Mouse (Mus musculus) ES-E14 (cell line): Measurements from ENCODE around the gene Hist1h2aa. TPM values are rescaled to one million over a fixed set of nuclear protein-coding genes. Genes with fewer than 3 reads are reported as not detected.

ENCODE experiments used
- DNase-seq: peaks from one replicate; pipeline ENCODE4 v3.0.0-alpha.2; 2013; ENCODE audit warnings: low read depth, low spot score
- H3K27ac ChIP-seq: 2 replicates; pipeline ENCODE4 v1.5.1; 2012; ENCODE audit warnings: low read depth, mild to moderate bottlenecking, low read length, moderate library complexity, mixed read lengths; ENCODE audit not compliant: poor library complexity, insufficient read depth, severe bottlenecking
- H3K36me3 ChIP-seq: 2 replicates; pipeline ENCODE4 v1.6.1; 2012; ENCODE audit warnings: mild to moderate bottlenecking, low read length, moderate library complexity, mixed read lengths; ENCODE audit not compliant: control insufficient read depth, poor library complexity, insufficient read depth, severe bottlenecking
- H3K4me1 ChIP-seq, 2 experiments: fragments of 150-350 bp in 1 of 2; sonication (generic) in 1 of 2; 2 replicates each; pipeline ENCODE4 v1.6.1; 2012; ENCODE audit warnings: low read length in 2 of 2, mild to moderate bottlenecking in 1 of 2, mixed read lengths in 1 of 2; ENCODE audit not compliant: control insufficient read depth in 2 of 2, insufficient read depth in 2 of 2, poor library complexity in 1 of 2
- H3K4me3 ChIP-seq, 2 experiments: fragments of 150-350 bp in 1 of 2; sonication (generic) in 1 of 2; 2 replicates each; pipeline ENCODE4 v1.5.1; 2012; ENCODE audit warnings: low read length in 2 of 2, low read depth in 1 of 2, mild to moderate bottlenecking in 1 of 2, mixed read lengths in 1 of 2; ENCODE audit not compliant: insufficient read depth in 1 of 2, poor library complexity in 1 of 2, severe bottlenecking in 1 of 2
- H3K9ac ChIP-seq: 2 replicates; pipeline ENCODE4 v1.6.1; 2012; ENCODE audit warnings: low read depth, mild to moderate bottlenecking, low read length, mixed read lengths; ENCODE audit not compliant: poor library complexity, insufficient read depth, severe bottlenecking
- H3K9me3 ChIP-seq: fragments of 150-350 bp; sonication (generic); 2 replicates; pipeline ENCODE4 v1.6.1; 2012; ENCODE audit warnings: low read depth, mild to moderate bottlenecking, low read length; ENCODE audit not compliant: control insufficient read depth, insufficient read depth
- MAFK ChIP-seq: IDR thresholded peaks from 2 replicates; pipeline ENCODE4 v1.6.1; 2014; ENCODE audit warnings: mild to moderate bottlenecking, low read depth, low read length, inconsistent platforms; ENCODE audit not compliant: insufficient read depth
- ZC3H11A ChIP-seq: IDR thresholded peaks from 2 replicates; pipeline ENCODE4 v1.6.1; 2012; ENCODE audit warnings: low read depth, mild to moderate bottlenecking, inconsistent platforms, low read length, borderline replicate concordance
- ZNF384 ChIP-seq: IDR thresholded peaks from 2 replicates; pipeline ENCODE4 v1.6.1; 2012; ENCODE audit warnings: low read depth, low read length, inconsistent platforms
- in situ Hi-C, 2 experiments: fragments of 600-800 bp; cut with MboI; formaldehyde crosslinking; loops; one replicate each; pipeline ENCODE4 v1.15.1; 2025; ENCODE audit warnings: low sequenced_read_pairs in 2 of 2, inconsistent platforms in 1 of 2; ENCODE audit not compliant: unreplicated experiment in 2 of 2
- total RNA-seq: library from RNA; depleted of rRNA; stranded (reverse); fragments of 300-350 nt; gene quantifications from 2 replicates; pipeline ENCODE4 v1.2.3, GENCODE M21; 2012; rRNA removed

Hist1h2aa gene
- total RNA-seq, 1 experiment = 167 TPM

- Histone ChIP-seq H3K4me3 (no peak overlapping the region), H3K27ac (no peak overlapping the region), H3K4me1 (no peaks in the 10 kb centered on the region), H3K9ac (no peak overlapping the region), H3K9me3 (no peaks in the 10 kb centered on the region), H3K36me3 (no peaks in the 10 kb centered on the region)
- no peak for TF ChIP-seq MAFK
- TF ChIP-seq ZNF384 = no peak
- no peak for TF ChIP-seq ZC3H11A
- in situ Hi-C loops = no loop called here
- no peak for DNase-seq
Measured at GRCm38 (mm10) chr13:23972271-23972670, 38.0 kb downstream of the Hist1h2aa start.

Other genes starting within 250 kb of the Hist1h2aa start
- gene Hist1h1t, start 238.6 kb upstream of the Hist1h2aa start, total RNA-seq = 7.7 and 13.3 TPM in 2 replicates
- gene Hist1h4c, start 236.0 kb upstream of the Hist1h2aa start, total RNA-seq = 326 and 496 TPM in 2 replicates
- gene Hfe, start 223.6 kb upstream of the Hist1h2aa start, total RNA-seq = 1.1 and 1.5 TPM in 2 replicates
- 379 and 496 TPM in 2 replicates for gene Hist1h1c, start 195.7 kb upstream of the Hist1h2aa start, total RNA-seq
- 970 and 1,161 TPM in 2 replicates for gene Hist1h3c, start 188.9 kb upstream of the Hist1h2aa start, total RNA-seq
- 1,224 and 1,736 TPM in 2 replicates for gene Hist1h2bb, start 187.7 kb upstream of the Hist1h2aa start, total RNA-seq
- gene Hist1h2ab, start 183.3 kb upstream of the Hist1h2aa start, total RNA-seq = 2,399 and 2,956 TPM in 2 replicates
- 667 and 954 TPM in 2 replicates for gene Hist1h3b, start 182.2 kb upstream of the Hist1h2aa start, total RNA-seq
- 1,054 and 1,339 TPM in 2 replicates for gene Hist1h4b, start 177.4 kb upstream of the Hist1h2aa start, total RNA-seq
- 1,331 and 1,744 TPM in 2 replicates for gene Hist1h4a, start 173.2 kb upstream of the Hist1h2aa start, total RNA-seq
- 470 and 728 TPM in 2 replicates for gene Hist1h3a, start 172.1 kb upstream of the Hist1h2aa start, total RNA-seq
- 1,149 and 1,468 TPM in 2 replicates for gene Hist1h1a, start 170.8 kb upstream of the Hist1h2aa start, total RNA-seq
- gene Trim38, start 164.5 kb upstream of the Hist1h2aa start, total RNA-seq = 0.21 and 0.40 TPM in 2 replicates
- not detected in 2 replicates for gene Slc17a2, start 127.5 kb upstream of the Hist1h2aa start, total RNA-seq
- gene Slc17a3, start 95.0 kb upstream of the Hist1h2aa start, total RNA-seq = not detected in 2 replicates
- not detected in 2 replicates for gene Slc17a1, start 66.7 kb upstream of the Hist1h2aa start, total RNA-seq
- gene Slc17a4, start 19.5 kb upstream of the Hist1h2aa start, total RNA-seq = not detected in 2 replicates
- gene Hist1h2ba, start 306 bp upstream of the Hist1h2aa start, total RNA-seq = 37.2 and 67.4 TPM in 2 replicates
- gene Scgn, start 56.8 kb downstream of the Hist1h2aa start, total RNA-seq = not detected in 2 replicates